Mouse (Mus musculus): Measurements from ENCODE around the gene Myo1e. TPM values are rescaled to one million over a fixed set of nuclear protein-coding genes. Genes with fewer than 3 reads are reported as not detected.

Gene Myo1e
- total and polyA plus RNA-seq, 3 experiments = 3.9 to 11.3 (median 8.5) TPM

DNA sequence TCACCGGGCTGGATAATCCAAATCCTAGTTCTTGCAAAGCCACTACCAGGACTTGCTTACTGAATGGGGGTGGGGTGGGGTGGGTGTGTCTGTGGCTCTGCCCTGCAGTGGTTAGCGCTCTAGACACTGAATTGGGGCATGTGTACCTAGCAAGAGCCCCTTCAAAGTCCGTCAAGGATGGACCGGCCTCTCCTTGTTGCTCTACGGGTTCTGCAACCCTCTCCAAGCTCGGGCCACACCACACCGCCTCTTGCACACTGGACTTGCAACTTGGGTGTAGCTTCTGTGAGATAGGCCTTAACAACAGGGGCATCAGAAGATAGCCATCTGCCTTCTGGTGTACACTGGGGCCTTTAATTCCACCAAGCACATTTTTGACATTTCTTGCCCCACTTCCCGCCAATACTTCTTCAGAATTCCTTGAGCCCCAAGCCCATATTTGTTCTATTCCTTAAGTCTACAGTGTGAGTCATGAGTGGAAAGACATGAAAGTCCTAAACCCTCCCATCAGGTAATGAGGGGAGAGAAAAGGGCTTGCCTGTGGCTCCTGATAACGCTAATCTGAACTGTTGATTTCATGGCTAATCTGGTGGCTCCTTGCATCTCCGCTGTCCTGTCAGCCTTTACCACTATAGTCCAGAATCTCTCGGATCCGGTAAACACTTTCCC lies 67.9 kb downstream of the Myo1e start:
- H3K36me3 ChIP-seq (ENCODE audit: control insufficient read depth, insufficient read depth, low read length) = no peaks in the 10 kb centered on the region
- peaks cover 2% of the 10 kb centered on the region; the same call in 1 of the 2 replicates for H3K4me1 ChIP-seq (ENCODE audit: control insufficient read depth, insufficient read depth, low read length)
- H3K27me3 ChIP-seq (ENCODE audit: control insufficient read depth, insufficient read depth, low read length) = no peaks in the 10 kb centered on the region
- H3K27ac ChIP-seq = no peak overlapping the region
- peaks cover 1% of the 10 kb centered on the region; the same call in 1 of the 2 replicates for H3K79me2 ChIP-seq (replicated peaks; ENCODE audit: control insufficient read depth, insufficient read depth, low read length)
- no peak for DNase-seq
- 93% methylated on average over 12 of the region's 12 CpGs for WGBS
- intact Hi-C loops (cut with DNase I) = no loop called here
- H3K4me3 ChIP-seq = no peak overlapping the region
- H3K9ac ChIP-seq (ENCODE audit: low read depth, low read length) = no peak overlapping the region
- TF ChIP-seq EP300 (IDR thresholded peaks at IDR 0.05; ENCODE audit: insufficient read depth, low read depth, low read length) = no peak
- no peak for TF ChIP-seq CTCF (IDR thresholded peaks at IDR 0.05)
- TF ChIP-seq POLR2A (IDR thresholded peaks at IDR 0.05; ENCODE audit: insufficient read depth, low read depth, low read length) = no peak

DNA sequence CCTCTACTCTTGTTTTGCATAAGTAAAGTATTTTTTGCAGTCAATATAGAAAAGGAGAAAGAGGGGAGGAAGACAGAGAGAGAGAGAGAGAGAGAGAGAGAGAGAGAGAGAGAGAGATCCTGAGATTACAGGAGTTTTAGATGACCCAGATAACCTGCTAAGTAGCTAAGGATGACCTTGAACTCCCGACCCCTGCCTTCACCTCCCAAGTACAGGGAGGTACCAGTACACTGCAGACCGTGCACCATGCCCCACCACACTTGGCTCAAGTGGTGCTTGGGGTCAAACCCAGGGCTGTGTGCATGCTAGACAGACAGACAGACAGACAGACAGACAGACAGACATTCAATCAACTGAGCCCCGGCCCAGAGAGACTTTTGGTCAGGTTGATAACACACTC lies 69.9 kb downstream of the Myo1e start:
- H3K4me3 ChIP-seq = no peak overlapping the region
- no peak for DNase-seq
- no peak overlapping the region for H3K27ac ChIP-seq
- H3K9ac ChIP-seq (ENCODE audit: low read depth, low read length) = no peak overlapping the region
- H3K79me2 ChIP-seq (replicated peaks; ENCODE audit: control insufficient read depth, insufficient read depth, low read length) = peaks cover 1% of the 10 kb centered on the region; the same call in 1 of the 2 replicates
- H3K4me1 ChIP-seq (ENCODE audit: control insufficient read depth, insufficient read depth, low read length) = peaks cover 2% of the 10 kb centered on the region; the same call in 1 of the 2 replicates
- WGBS = 81% methylated on average over 3 of the region's 3 CpGs
- H3K27me3 ChIP-seq (ENCODE audit: control insufficient read depth, insufficient read depth, low read length) = no peaks in the 10 kb centered on the region
- no peaks in the 10 kb centered on the region for H3K36me3 ChIP-seq (ENCODE audit: control insufficient read depth, insufficient read depth, low read length)
- intact Hi-C loops (cut with DNase I) = no loop called here
- TF ChIP-seq CTCF (IDR thresholded peaks at IDR 0.05) (no peak), POLR2A (IDR thresholded peaks at IDR 0.05; ENCODE audit: insufficient read depth, low read depth, low read length) (no peak), EP300 (IDR thresholded peaks at IDR 0.05; ENCODE audit: insufficient read depth, low read depth, low read length) (no peak)

DNA sequence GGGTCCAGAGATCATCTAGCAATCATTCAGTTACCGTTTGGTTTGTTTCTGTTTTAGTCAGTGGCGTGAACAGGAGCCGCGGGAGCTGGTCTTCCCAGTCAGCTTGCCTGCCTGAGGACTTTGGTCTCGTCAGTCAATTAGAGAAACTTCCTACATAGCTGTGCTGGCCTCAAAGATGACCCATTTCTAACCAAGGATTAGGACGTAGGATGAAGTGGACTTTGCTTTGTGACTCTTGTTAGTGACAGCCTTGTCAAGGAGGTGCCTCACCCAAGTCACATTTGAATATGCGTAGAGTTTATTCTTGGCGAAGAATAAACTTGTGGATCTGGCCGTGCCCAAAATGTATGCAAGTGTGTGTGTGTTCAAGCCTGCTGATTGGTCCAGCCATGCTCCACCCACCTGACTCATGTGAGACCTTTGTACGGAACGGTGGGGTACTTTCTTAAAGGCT lies 70.4 kb downstream of the Myo1e start:
- intact Hi-C loops (cut with DNase I) = no loop called here
- TF ChIP-seq POLR2A (IDR thresholded peaks at IDR 0.05; ENCODE audit: insufficient read depth, low read depth, low read length) = no peak
- TF ChIP-seq EP300 (IDR thresholded peaks at IDR 0.05; ENCODE audit: insufficient read depth, low read depth, low read length) = no peak
- no peak for TF ChIP-seq CTCF (IDR thresholded peaks at IDR 0.05)
- 90% methylated on average over 11 of the region's 11 CpGs for WGBS
- H3K4me1 ChIP-seq (ENCODE audit: control insufficient read depth, insufficient read depth, low read length) = peaks cover 2% of the 10 kb centered on the region; the same call in 1 of the 2 replicates
- H3K27ac ChIP-seq = no peak overlapping the region
- H3K9ac ChIP-seq (ENCODE audit: low read depth, low read length) = no peak overlapping the region
- H3K27me3 ChIP-seq (ENCODE audit: control insufficient read depth, insufficient read depth, low read length) = no peaks in the 10 kb centered on the region
- peaks cover 1% of the 10 kb centered on the region; the same call in 1 of the 2 replicates for H3K79me2 ChIP-seq (replicated peaks; ENCODE audit: control insufficient read depth, insufficient read depth, low read length)
- no peak overlapping the region for H3K4me3 ChIP-seq
- no peak for DNase-seq
- no peaks in the 10 kb centered on the region for H3K36me3 ChIP-seq (ENCODE audit: control insufficient read depth, insufficient read depth, low read length)

DNA sequence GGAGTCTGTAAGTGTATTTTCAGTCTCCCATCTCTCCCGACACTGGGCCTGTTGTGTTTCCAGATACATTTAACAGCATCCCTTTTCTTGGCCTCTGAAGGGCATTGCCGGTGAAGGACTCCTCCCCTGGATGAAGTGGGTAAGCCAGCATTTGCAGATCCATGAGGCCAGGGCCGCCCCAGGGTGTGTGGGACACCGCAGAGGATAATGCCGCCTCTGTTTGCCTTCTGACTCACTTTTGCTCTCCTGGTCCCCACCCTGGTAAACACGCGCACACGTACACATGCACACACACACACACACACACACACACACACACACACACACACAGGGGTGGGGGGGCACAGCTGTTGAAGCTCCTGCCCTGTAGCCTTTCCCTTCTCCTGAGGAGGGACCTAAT lies 74.3 kb downstream of the Myo1e start:
- H3K36me3 ChIP-seq (ENCODE audit: control insufficient read depth, insufficient read depth, low read length) = no peaks in the 10 kb centered on the region
- DNase-seq = no peak
- WGBS = 85% methylated on average over 8 of the region's 8 CpGs
- H3K27me3 ChIP-seq (ENCODE audit: control insufficient read depth, insufficient read depth, low read length) = no peaks in the 10 kb centered on the region
- H3K27ac ChIP-seq = no peak overlapping the region
- intact Hi-C loops (cut with DNase I) = no loop called here
- no peak overlapping the region for H3K9ac ChIP-seq (ENCODE audit: low read depth, low read length)
- no peak overlapping the region for H3K4me3 ChIP-seq
- peaks cover 2% of the 10 kb centered on the region for H3K4me1 ChIP-seq (ENCODE audit: control insufficient read depth, insufficient read depth, low read length)
- TF ChIP-seq EP300 (IDR thresholded peaks at IDR 0.05; ENCODE audit: insufficient read depth, low read depth, low read length) = no peak
- TF ChIP-seq CTCF (IDR thresholded peaks at IDR 0.05) = no peak
- 0 out of 2 replicates have a peak, but pooled peaks cover 1% of the 10 kb centered on the region for H3K79me2 ChIP-seq (replicated peaks; ENCODE audit: control insufficient read depth, insufficient read depth, low read length)

DNA sequence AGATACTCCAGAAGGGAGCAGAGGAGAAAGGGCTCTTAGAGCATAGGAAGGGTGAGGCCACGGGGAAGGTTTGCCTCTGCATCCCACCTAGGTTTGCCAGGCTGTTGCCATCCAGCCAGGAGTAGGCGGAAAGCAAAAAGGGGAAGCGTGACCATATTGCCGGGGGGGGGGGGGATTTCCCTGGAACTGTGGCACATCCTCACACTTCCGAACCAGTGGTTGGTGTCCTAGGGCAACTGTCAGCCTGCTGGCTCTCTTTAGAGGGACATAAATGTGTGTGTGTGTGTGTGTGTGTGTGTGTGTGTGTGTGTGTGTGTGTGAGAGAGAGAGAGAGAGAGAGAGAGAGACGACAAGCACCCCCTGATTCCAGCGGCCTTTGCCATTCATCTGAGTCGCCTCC lies 75.0 kb downstream of the Myo1e start:
- Histone ChIP-seq H3K4me3 (no peak overlapping the region), H3K79me2 (replicated peaks; ENCODE audit: control insufficient read depth, insufficient read depth, low read length) (0 out of 2 replicates have a peak, but pooled peaks cover under 1% of the 10 kb centered on the region), H3K36me3 (ENCODE audit: control insufficient read depth, insufficient read depth, low read length) (no peaks in the 10 kb centered on the region), H3K27ac (no peak overlapping the region), H3K27me3 (ENCODE audit: control insufficient read depth, insufficient read depth, low read length) (no peaks in the 10 kb centered on the region), H3K4me1 (ENCODE audit: control insufficient read depth, insufficient read depth, low read length) (peaks cover 2% of the 10 kb centered on the region), H3K9ac (ENCODE audit: low read depth, low read length) (no peak overlapping the region)
- no peak for TF ChIP-seq POLR2A (IDR thresholded peaks at IDR 0.05; ENCODE audit: insufficient read depth, low read depth, low read length)
- TF ChIP-seq EP300 (IDR thresholded peaks at IDR 0.05; ENCODE audit: insufficient read depth, low read depth, low read length) = no peak
- no peak for TF ChIP-seq CTCF (IDR thresholded peaks at IDR 0.05)
- no peak for DNase-seq
- intact Hi-C loops (cut with DNase I) = no loop called here
- WGBS = 71% methylated on average over 6 of the region's 8 CpGs

DNA sequence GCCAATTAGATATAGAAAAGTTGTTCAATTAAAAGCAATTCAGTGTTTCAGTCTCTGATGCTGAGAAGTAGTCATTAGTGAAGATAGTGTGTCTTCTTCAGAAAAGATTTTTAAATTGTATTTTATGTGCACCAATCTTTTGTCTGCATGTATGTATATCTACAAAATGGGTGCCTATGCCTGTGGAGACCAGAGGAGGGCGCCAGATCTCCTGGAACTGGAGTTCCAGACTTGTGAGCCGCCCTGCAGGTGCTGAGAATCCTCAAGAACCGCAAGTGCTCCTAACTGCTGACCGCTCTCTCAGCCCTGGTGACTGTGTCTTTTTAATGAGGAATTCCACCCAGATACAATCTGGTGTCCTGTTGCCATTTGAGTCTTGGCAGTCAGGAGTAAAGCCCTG lies 76.0 kb downstream of the Myo1e start:
- DNase-seq = no peak
- Histone ChIP-seq H3K79me2 (replicated peaks; ENCODE audit: control insufficient read depth, insufficient read depth, low read length) (no peaks in the 10 kb centered on the region), H3K27ac (no peak overlapping the region), H3K9ac (ENCODE audit: low read depth, low read length) (no peak overlapping the region), H3K27me3 (ENCODE audit: control insufficient read depth, insufficient read depth, low read length) (no peaks in the 10 kb centered on the region), H3K36me3 (ENCODE audit: control insufficient read depth, insufficient read depth, low read length) (no peaks in the 10 kb centered on the region), H3K4me3 (no peak overlapping the region), H3K4me1 (ENCODE audit: control insufficient read depth, insufficient read depth, low read length) (peaks cover 2% of the 10 kb centered on the region)
- intact Hi-C loops (cut with DNase I) = no loop called here
- 86% methylated on average over 4 of the region's 4 CpGs for WGBS
- TF ChIP-seq CTCF (IDR thresholded peaks at IDR 0.05) (peak; percentile 33), EP300 (IDR thresholded peaks at IDR 0.05; ENCODE audit: insufficient read depth, low read depth, low read length) (no peak)
